ENCODE assay signal across 12 mouse cellular contexts in the genomic region with DNA sequence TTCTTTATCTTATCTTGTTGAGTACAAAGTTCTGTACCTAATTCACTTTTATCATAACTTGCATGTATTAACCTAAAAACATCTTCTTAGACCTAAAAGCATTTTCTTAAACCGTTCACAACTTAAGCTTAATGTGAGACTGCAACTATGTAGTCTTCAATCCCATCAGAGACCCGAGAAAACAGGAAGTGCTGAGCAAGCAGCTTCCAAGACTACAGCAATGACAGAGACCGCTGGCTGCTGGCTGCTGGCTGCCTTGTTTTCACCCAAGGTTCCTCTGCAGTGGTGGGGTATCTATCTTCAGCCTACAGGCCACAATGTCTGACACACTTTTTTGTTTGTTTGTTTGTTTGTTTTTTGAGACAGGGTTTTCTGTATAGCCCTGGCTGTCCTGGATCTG.
"Had no signal": no experiment of that assay in that cellular context is flagged by ENCODE, and none has a peak within 500 bp of the region (broad histone marks: within the 10 kb centered on the region; RNA-seq: fewer than 3 reads in every experiment).

No protein-coding gene starts in this region.

- H3K4me3 ChIP-seq: limb, embryonic 15.5 days; midbrain, embryonic 15.5 days; neural tube, embryonic 12.5 days had no signal

- ATAC-seq: midbrain, embryonic 15.5 days had no signal

- H3K4me2 ChIP-seq: limb, embryonic 15.5 days; lung, embryonic 14.5 days; midbrain, embryonic 11.5 days; midbrain, embryonic 15.5 days; neural tube, embryonic 12.5 days had no signal

- H3K9ac ChIP-seq: limb, embryonic 15.5 days; lung, embryonic 14.5 days; midbrain, embryonic 15.5 days; neural tube, embryonic 12.5 days had no signal

- DNase-seq: kidney, adult 11 months; kidney, adult 9 months; kidney, postnatal 36 days; lung, embryonic 14.5 days; lung, postnatal 10 days; thymus, postnatal 14 days had no signal

- H3K9me3 ChIP-seq: limb, embryonic 15.5 days; midbrain, embryonic 15.5 days; neural tube, embryonic 12.5 days had no signal

- H3K27me3 ChIP-seq: limb, embryonic 15.5 days; midbrain, embryonic 15.5 days; neural tube, embryonic 12.5 days had no signal

- H3K27ac ChIP-seq: kidney, postnatal 0 days; limb, embryonic 15.5 days; midbrain, embryonic 15.5 days; neural tube, embryonic 12.5 days; stomach, postnatal 0 days had no signal
